Mouse (Mus musculus): ENCODE data around the gene Ccm2.

Ccm2 gene

DNA sequence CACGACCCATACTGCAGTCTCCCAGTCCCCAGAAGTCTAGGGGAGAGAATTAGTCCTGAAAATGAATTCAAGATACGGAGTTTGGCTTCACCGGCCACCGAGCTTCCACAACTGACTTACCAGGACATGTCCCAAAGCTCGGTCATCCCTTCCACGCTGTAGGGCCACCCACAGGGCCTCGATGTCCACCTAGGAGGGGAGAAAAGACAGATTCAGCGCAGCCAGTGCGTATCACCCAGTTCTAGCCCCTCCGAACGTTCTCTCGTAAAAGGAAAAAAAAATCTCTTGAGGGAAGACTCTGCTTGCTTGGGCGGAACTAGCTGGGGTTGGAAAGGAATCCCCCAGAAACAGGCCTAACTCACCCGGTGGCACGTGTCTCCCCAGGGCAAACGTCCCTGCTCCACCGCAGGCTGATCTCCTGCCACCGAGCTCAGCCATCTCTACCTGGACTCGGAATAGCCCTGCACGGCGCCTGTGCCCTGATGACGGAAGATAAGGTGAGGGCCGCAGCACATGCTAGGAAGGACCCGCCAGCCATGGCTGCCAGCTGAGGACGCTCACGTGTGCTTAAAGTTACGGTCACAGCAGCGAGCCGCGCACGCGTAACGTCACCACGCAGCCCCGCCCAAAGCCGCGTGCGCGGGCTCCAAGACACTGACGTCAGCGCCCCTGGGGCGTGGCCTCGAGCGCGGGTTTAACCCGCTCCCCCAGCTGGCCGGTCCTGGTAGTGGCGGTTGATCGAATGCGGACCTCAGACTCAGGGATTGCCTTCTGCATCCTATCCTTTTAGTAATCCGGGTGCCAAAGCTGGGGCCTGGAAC lies 18.3 kb upstream of the Ccm2 start:
- in situ Hi-C loops (cut with MboI, MseI): loop anchor here in 1 of 2 experiments (10.0 kb wide), 1 partner anchor 96 kb away; the partner anchor contains the start of gene Tbrg4

DNA sequence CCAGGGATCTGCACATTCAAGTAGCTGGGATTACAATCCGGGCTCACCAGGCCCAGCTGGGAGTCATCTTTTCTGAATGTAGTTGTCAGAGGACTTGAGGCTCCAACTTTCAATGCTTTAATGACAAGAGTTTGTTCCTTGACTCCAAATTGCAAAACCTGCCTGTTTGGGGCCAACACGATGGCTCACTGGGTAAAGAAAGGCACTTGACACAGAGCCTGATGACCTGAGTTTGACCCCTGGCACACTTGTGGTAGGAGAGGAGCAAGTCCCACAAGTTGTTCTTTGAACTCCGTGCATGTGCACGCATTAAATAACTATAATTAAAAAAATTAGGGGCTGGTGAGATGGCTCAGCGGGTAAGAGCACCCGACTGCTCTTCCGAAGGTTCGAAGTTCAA lies 16.7 kb upstream of the Ccm2 start:
- in situ Hi-C loops (cut with MboI, MseI): loop anchor here in 1 of 2 experiments (10.0 kb wide), 1 partner anchor 95 kb away; the partner anchor contains the start of gene Tbrg4

- in situ Hi-C loops (cut with MboI, MseI): no loop called here
Observed at GRCm38 (mm10) chr11:6530746-6531145, 15.9 kb upstream of the Ccm2 start.

DNA sequence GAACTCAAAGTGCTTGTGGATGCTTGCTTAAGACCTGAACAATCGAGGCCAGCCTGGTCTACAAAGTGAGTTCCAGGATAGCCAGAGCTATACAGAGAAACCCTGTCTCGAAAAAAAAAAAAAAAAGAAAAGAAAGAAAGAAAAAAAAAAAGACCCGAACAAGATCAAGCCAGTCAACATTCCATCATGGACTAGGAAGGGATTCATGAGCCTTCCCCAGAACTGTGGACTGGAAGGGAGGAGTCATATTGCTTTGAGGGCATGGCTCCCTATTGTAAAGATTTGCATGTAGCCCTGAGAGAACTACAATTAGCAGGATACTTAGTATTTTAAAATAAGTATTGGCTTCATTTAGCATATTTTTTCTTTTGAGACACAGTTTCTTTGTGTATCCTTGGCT lies 2.0 kb upstream of the Ccm2 start:
- in situ Hi-C loops (cut with MboI, MseI): no loop called here

- in situ Hi-C loops (cut with MboI, MseI): no loop called here
Observed at GRCm38 (mm10) chr11:6545186-6545856, 1.4 kb upstream of the Ccm2 start.

GRCm38 (mm10) chr11:6545857-6546192 lies 862 bp upstream of the Ccm2 start:
- in situ Hi-C loops (cut with MboI, MseI): no loop called here

DNA sequence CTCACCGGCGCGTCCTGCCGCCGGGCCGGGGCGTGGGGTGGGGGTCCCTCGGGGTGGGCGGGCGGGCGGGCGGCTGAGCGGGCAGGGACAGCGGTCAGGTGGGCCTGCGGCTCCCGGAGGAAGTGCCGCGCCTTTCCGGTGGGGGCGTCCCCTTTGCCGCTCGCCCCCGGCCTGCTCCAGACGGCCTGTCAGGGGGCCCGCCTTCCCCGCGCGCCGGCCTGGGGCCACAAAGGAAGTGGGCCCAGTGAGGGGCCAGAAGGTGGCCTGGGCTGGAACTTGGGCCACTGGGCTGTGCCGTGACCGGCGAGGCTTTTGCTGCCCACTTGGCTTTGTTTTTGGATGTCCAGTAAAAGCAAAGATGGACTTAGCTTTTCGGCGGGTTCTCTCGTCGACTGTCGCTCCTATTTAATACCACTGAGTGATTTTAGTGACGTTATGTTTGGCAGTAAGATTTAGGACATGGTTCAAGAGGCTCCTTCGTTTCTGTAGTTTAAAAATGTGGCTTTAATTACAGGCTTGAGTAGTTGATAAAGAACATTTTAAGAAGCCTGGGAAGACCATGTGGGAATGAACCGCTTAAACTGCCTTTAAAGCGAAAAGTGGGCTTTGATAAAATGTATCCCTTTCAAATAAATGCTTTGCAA lies 472 bp downstream of the Ccm2 start:
- in situ Hi-C loops (cut with MboI, MseI): no loop called here

DNA sequence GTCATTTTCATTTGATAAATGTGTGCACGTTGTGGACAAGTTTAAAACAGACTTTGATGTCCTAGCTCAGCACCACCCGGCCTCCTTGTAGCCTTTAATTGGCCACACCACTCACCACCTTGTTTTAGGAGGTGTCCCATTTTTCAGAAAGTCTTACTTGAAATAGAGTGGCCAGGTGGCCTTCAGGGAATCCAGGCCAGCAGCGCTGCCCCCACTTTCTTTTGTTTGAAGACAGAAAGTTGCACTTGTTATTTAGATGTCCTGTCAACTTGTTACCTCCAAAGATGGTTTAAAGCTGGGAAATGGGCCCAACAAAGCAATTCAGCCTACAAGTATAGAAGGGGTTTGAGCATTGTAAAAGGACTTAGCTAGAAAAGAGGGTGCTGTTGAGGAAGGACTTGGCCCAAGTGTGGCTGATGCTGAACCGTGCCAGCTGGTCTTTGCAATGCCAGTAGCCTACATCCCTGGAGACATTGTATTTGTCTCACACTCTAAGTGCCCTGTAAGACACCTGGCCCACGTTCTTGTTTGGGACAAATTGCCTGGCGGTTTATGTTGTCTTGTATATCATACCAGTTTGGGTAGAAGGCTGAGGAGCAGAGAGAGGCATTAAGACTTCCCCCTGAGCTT lies 1.1 kb downstream of the Ccm2 start:
- in situ Hi-C loops (cut with MboI, MseI): no loop called here

DNA sequence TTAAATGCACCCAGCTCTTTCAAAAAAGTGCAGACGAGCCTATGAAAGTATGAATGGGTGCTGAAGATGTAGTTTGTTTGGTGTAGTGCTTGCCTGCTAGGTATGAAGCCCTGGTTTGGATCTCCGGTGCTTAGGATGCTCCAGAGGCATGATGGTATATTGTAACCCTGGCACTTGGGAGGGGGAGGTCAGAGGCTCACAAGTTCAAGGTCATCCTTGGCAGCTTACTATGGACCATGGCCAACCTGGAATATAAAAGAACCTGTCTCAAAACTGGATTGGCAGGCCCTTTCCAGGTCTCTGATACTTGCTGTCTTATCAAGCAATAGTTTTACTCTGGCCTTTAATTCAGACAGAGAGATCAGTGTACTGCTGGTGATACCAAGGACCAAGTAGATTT lies 3.1 kb downstream of the Ccm2 start:
- in situ Hi-C loops (cut with MboI, MseI): no loop called here

DNA sequence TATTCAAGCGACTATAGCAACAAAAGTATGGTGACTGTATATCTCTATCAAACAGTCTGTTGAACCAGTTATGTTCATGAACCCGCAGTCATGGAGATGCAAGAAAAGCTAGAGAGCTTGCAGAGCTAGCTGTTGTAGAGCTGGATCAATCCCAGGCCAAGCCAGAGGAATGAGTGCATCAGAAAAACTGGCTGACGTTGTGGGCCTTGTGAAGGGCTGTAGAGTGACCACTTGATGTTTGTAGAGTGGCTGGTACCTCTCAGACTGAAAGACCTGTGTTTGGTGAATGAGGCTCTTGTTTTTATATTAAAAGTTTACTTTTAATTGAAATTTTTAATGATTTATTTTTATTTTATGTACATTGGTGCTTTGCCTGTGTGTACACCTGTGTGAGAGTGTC lies 3.5 kb downstream of the Ccm2 start:
- in situ Hi-C loops (cut with MboI, MseI): no loop called here

DNA sequence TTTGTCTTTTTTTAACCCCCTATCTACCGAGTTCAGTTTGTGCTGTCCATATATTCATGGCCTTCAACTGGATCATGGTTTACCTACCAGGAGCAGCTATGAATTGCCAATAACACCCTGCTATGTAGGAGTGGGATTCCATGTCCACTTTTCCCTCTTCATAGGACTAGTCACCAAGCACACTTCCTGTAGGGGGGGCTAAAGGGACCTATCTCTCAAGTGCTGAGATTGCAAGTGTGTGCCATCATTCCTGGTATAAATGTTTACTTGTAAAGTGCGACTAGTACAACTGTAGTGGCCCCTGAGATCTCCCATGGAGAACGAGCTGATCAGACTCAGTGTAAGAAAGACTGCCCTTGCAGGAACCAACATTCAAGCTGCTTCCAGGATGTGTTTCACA lies 11.5 kb downstream of the Ccm2 start:
- in situ Hi-C loops (cut with MboI, MseI): no loop called here

DNA sequence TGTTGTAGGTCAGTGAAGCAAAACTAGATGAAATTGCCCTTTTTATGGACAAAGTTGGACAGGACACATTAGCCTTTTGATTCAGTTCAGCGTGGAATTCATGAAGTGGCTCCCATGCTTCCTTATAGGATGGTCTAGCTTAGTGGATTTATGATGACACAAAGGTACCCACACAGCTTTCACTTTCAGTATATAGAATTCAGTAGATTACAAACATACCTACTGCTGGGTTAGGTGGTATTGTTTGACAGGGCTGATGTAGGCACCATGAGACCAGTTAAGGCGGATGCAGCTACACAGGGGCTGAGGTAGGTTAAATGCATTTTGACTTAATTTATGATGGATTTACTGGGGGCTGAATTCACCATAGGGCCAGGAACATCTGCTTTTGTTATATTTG lies 13.3 kb downstream of the Ccm2 start:
- in situ Hi-C loops (cut with MboI, MseI): no loop called here

GRCm38 (mm10) chr11:6560655-6561360 lies 14.1 kb downstream of the Ccm2 start:
- in situ Hi-C loops (cut with MboI, MseI): no loop called here

DNA sequence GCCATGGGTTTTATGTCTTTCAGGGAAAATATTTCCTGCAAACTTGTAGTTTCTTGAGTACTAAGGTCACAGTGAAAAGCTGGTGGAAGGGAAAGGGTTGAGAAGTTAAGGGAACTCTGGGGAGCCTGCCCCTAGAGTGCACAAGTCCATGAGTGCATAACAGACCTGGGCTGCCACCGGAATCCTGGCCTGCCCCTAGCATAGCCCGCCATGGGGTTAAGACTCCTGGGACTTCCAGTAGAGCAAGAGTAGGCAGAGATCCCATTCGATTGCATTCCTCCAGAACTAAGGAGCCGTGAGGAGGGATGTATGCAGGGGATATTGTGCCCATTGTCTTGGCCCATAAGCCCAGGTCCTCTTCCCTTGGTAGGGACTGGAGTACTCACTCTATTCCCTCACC lies 14.8 kb downstream of the Ccm2 start:
- in situ Hi-C loops (cut with MboI, MseI): no loop called here

DNA sequence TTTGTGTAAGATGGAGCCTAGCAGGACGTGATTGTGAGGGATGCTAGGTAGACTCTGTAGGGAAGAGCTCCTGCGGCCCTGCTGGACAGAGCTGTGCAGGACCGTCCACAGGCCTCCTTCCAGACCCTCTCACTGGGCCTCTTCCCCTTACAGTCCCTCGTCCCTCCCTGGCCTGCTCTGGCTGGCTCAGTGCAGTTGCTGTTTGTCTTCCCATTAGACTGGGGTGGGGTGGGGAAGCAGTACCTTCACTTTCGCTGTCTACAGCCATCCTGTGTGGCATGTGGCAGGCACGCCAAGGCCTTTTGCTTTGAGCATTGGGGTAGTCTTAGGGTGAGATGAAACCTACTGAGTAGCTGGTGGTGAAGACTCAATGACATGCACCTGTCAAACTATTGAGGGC lies 15.7 kb downstream of the Ccm2 start:
- in situ Hi-C loops (cut with MboI, MseI): no loop called here

- in situ Hi-C loops (cut with MboI, MseI): no loop called here
Observed at GRCm38 (mm10) chr11:6563201-6563600, 16.5 kb downstream of the Ccm2 start.

- in situ Hi-C loops (cut with MboI, MseI): no loop called here
Observed at GRCm38 (mm10) chr11:6566496-6566895, 19.8 kb downstream of the Ccm2 start.

- in situ Hi-C loops (cut with MboI, MseI): no loop called here
Observed at GRCm38 (mm10) chr11:6567951-6568350, 21.3 kb downstream of the Ccm2 start.

DNA sequence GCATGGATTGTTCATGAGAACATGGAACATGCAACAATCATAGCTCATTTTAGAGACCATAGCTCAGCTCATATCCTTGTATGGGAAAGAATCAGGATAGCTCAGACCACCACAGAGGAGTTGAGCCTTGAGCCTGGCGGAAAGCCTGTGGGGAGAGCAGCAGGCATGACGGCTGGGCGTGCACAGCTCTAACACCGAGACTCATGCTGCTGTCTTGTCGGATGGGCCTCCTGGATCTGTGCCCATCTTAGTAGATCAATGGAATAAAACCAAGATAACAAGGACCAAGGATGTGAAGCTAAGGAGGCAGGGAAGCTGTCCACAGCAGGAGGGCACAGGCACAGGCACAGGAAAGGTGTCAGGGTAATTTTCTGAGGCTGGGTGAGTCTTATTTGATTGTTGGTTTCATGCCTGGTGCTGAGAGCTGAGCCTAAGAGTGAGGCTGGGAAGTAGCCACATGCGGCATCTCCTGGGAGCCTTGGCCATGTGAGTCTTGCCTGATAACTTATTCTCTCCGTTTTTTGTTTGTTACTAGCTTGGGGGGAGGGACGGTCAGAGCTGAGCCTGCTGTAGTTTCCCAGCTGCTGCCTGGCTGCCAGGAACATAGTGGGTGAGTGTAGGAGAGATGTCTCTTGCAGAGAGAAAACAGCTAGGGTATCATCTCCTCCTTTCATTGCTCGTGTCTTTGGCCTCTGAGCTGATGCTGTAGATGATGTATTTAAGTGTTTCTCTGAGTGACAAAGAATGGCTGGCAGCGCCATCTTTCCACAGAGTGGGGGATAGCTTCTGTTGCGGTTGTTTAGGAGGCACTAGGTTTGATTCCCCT lies 22.1 kb downstream of the Ccm2 start:
- in situ Hi-C loops (cut with MboI, MseI): no loop called here

GRCm38 (mm10) chr11:6569410-6569777 lies 22.7 kb downstream of the Ccm2 start:
- in situ Hi-C loops (cut with MboI, MseI): no loop called here

DNA sequence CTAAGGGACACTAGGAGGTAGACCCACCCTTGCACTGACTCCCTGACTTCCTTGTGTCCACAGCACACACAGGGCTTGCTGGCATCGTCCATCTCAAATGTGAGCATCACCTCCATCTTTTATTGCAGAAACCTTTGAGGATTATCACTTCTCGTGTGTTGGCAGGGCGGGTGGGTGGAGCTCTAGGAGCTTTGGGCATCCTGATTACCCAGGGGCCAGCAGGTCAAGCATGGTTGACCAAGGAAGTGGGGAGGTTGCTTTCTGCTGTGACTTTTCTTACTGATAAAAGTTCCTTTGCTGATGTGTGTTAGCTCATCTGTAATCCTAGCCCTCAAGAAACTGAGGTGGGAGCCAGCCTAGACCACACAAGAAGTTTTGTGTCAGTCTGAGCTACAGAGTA lies 29.5 kb downstream of the Ccm2 start:
- in situ Hi-C loops (cut with MboI, MseI): no loop called here
